Mouse (Mus musculus): ENCODE data around the gene Car5a. TPM values are rescaled to one million over a fixed set of nuclear protein-coding genes. Genes with fewer than 3 reads are reported as not detected.

Car5a gene
- polyA plus RNA-seq, 1 experiment from 2014 or later, result 3.2 TPM

- Histone ChIP-seq H3K9ac (no peak overlapping the region), H3K4me3 (replicated peaks) (no peak overlapping the region), H3K4me2 (no peak overlapping the region), H3K9me3 (replicated peaks) (no peaks in the 10 kb centered on the region), H3K36me3 (replicated peaks) (no peaks in the 10 kb centered on the region), H3K4me1 (replicated peaks) (peaks cover 5% of the 10 kb centered on the region; the same call in 1 of the 2 replicates), H3K27me3 (no peaks in the 10 kb centered on the region; the same call in 1 of the 2 replicates), H3K27ac (replicated peaks) (no peak overlapping the region)
- no peak for ATAC-seq (ENCODE audit: insufficient read depth)
- WGBS (ENCODE audit: insufficient replicate concordance), result 73% methylated on average over 14 of the region's 14 CpGs
These were observed 11.8 kb downstream of the Car5a start for GRCm38 (mm10) chr8:121932668-121933520.

GRCm38 (mm10) chr8:121932026-121932667, 12.6 kb downstream of the Car5a start:
- Histone ChIP-seq H3K9ac (no peak overlapping the region), H3K9me3 (replicated peaks) (no peaks in the 10 kb centered on the region), H3K4me1 (replicated peaks) (peaks cover 5% of the 10 kb centered on the region; the same call in 1 of the 2 replicates), H3K27me3 (no peaks in the 10 kb centered on the region; the same call in 1 of the 2 replicates), H3K4me2 (no peak overlapping the region), H3K27ac (replicated peaks) (no peak overlapping the region), H3K36me3 (replicated peaks) (no peaks in the 10 kb centered on the region), H3K4me3 (replicated peaks) (no peak overlapping the region)
- 64% methylated on average over 12 of the region's 12 CpGs for WGBS (ENCODE audit: insufficient replicate concordance)
- no peak for ATAC-seq (ENCODE audit: insufficient read depth)

- Histone ChIP-seq H3K4me1 (replicated peaks) (peaks cover 5% of the 10 kb centered on the region; the same call in 1 of the 2 replicates), H3K27me3 (no peaks in the 10 kb centered on the region; the same call in 1 of the 2 replicates), H3K9ac (no peak overlapping the region), H3K27ac (replicated peaks) (no peak overlapping the region), H3K9me3 (replicated peaks) (no peaks in the 10 kb centered on the region), H3K36me3 (replicated peaks) (no peaks in the 10 kb centered on the region), H3K4me2 (no peak overlapping the region), H3K4me3 (replicated peaks) (no peak overlapping the region)
- WGBS (ENCODE audit: insufficient replicate concordance), result 55% methylated on average over 7 of the region's 7 CpGs
- no peak for ATAC-seq (ENCODE audit: insufficient read depth)
These were observed 13.1 kb downstream of the Car5a start for GRCm38 (mm10) chr8:121931571-121931970.

- no peak overlapping the region for H3K27ac ChIP-seq (replicated peaks)
- no peaks in the 10 kb centered on the region; the same call in 1 of the 2 replicates for H3K27me3 ChIP-seq
- peaks cover 5% of the 10 kb centered on the region; the same call in 1 of the 2 replicates for H3K4me1 ChIP-seq (replicated peaks)
- no peaks in the 10 kb centered on the region for H3K9me3 ChIP-seq (replicated peaks)
- H3K4me2 ChIP-seq, result no peak overlapping the region
- WGBS (ENCODE audit: insufficient replicate concordance), result 55% methylated on average over 4 of the region's 4 CpGs
- H3K36me3 ChIP-seq (replicated peaks), result no peaks in the 10 kb centered on the region
- H3K4me3 ChIP-seq (replicated peaks), result no peak overlapping the region
- no peak for ATAC-seq (ENCODE audit: insufficient read depth)
- H3K9ac ChIP-seq, result no peak overlapping the region
These were observed 14.7 kb downstream of the Car5a start for GRCm38 (mm10) chr8:121930047-121930446.

- peak; percentile 32; the same call in 1 of the 2 replicates for ATAC-seq (ENCODE audit: insufficient read depth)
- Histone ChIP-seq H3K4me1 (replicated peaks) (no peaks in the 10 kb centered on the region), H3K9me3 (replicated peaks) (no peaks in the 10 kb centered on the region), H3K9ac (no peak overlapping the region), H3K4me3 (replicated peaks) (no peak overlapping the region), H3K27ac (replicated peaks) (no peak overlapping the region), H3K4me2 (no peak overlapping the region), H3K27me3 (no peaks in the 10 kb centered on the region; the same call in 1 of the 2 replicates), H3K36me3 (replicated peaks) (no peaks in the 10 kb centered on the region)
- 34% methylated on average over 8 of the region's 8 CpGs for WGBS (ENCODE audit: insufficient replicate concordance)
These were observed 17.4 kb downstream of the Car5a start for GRCm38 (mm10) chr8:121927316-121927715.

GRCm38 (mm10) chr8:121926266-121926665, 18.4 kb downstream of the Car5a start:
- Histone ChIP-seq H3K4me1 (replicated peaks) (no peaks in the 10 kb centered on the region), H3K9me3 (replicated peaks) (no peaks in the 10 kb centered on the region), H3K36me3 (replicated peaks) (no peaks in the 10 kb centered on the region), H3K4me2 (no peak overlapping the region), H3K4me3 (replicated peaks) (no peak overlapping the region), H3K9ac (no peak overlapping the region), H3K27me3 (no peaks in the 10 kb centered on the region; the same call in 1 of the 2 replicates), H3K27ac (replicated peaks) (no peak overlapping the region)
- ATAC-seq (ENCODE audit: insufficient read depth), result no peak
- 49% methylated on average over 8 of the region's 8 CpGs for WGBS (ENCODE audit: insufficient replicate concordance)

- Histone ChIP-seq H3K4me1 (replicated peaks) (no peaks in the 10 kb centered on the region), H3K9me3 (replicated peaks) (no peaks in the 10 kb centered on the region), H3K27ac (replicated peaks) (no peak overlapping the region), H3K27me3 (no peaks in the 10 kb centered on the region; the same call in 1 of the 2 replicates), H3K4me2 (no peak overlapping the region), H3K36me3 (replicated peaks) (no peaks in the 10 kb centered on the region), H3K9ac (no peak overlapping the region), H3K4me3 (replicated peaks) (no peak overlapping the region)
- 29% methylated on average over 10 of the region's 10 CpGs for WGBS (ENCODE audit: insufficient replicate concordance)
- ATAC-seq (ENCODE audit: insufficient read depth), result no peak
These were observed 19.1 kb downstream of the Car5a start for GRCm38 (mm10) chr8:121925624-121926023.

- H3K27ac ChIP-seq (replicated peaks), result no peak overlapping the region
- no peak overlapping the region for H3K4me2 ChIP-seq
- ATAC-seq (ENCODE audit: insufficient read depth), result no peak
- no peaks in the 10 kb centered on the region for H3K36me3 ChIP-seq (replicated peaks)
- H3K9me3 ChIP-seq (replicated peaks), result no peaks in the 10 kb centered on the region
- no peak overlapping the region for H3K9ac ChIP-seq
- H3K4me1 ChIP-seq (replicated peaks), result no peaks in the 10 kb centered on the region
- no peak overlapping the region for H3K4me3 ChIP-seq (replicated peaks)
- WGBS (ENCODE audit: insufficient replicate concordance), result 59% methylated on average over 5 of the region's 5 CpGs
- H3K27me3 ChIP-seq, result no peaks in the 10 kb centered on the region; the same call in 1 of the 2 replicates
These were observed 20.0 kb downstream of the Car5a start for GRCm38 (mm10) chr8:121924681-121925080.

- Histone ChIP-seq H3K27ac (replicated peaks) (no peak overlapping the region), H3K9ac (no peak overlapping the region), H3K4me3 (replicated peaks) (no peak overlapping the region), H3K36me3 (replicated peaks) (no peaks in the 10 kb centered on the region), H3K4me2 (no peak overlapping the region), H3K27me3 (no peaks in the 10 kb centered on the region), H3K4me1 (replicated peaks) (no peaks in the 10 kb centered on the region), H3K9me3 (replicated peaks) (no peaks in the 10 kb centered on the region)
- 54% methylated on average over 8 of the region's 8 CpGs for WGBS (ENCODE audit: insufficient replicate concordance)
- no peak for ATAC-seq (ENCODE audit: insufficient read depth)
These were observed 22.6 kb downstream of the Car5a start for GRCm38 (mm10) chr8:121922101-121922500.

- no peaks in the 10 kb centered on the region for H3K9me3 ChIP-seq (replicated peaks)
- no peaks in the 10 kb centered on the region for H3K36me3 ChIP-seq (replicated peaks)
- no peak overlapping the region for H3K9ac ChIP-seq
- no peak for ATAC-seq (ENCODE audit: insufficient read depth)
- H3K27ac ChIP-seq (replicated peaks), result no peak overlapping the region
- 68% methylated on average over 8 of the region's 8 CpGs for WGBS (ENCODE audit: insufficient replicate concordance)
- H3K4me1 ChIP-seq (replicated peaks), result no peaks in the 10 kb centered on the region
- H3K4me3 ChIP-seq (replicated peaks), result no peak overlapping the region
- no peaks in the 10 kb centered on the region for H3K27me3 ChIP-seq
- no peak overlapping the region for H3K4me2 ChIP-seq
These were observed 23.1 kb downstream of the Car5a start for GRCm38 (mm10) chr8:121921582-121921981.

- H3K4me2 ChIP-seq, result no peak overlapping the region
- no peaks in the 10 kb centered on the region for H3K4me1 ChIP-seq (replicated peaks)
- H3K4me3 ChIP-seq (replicated peaks), result no peak overlapping the region
- no peak overlapping the region for H3K9ac ChIP-seq
- H3K27ac ChIP-seq (replicated peaks), result no peak overlapping the region
- no peaks in the 10 kb centered on the region for H3K9me3 ChIP-seq (replicated peaks)
- H3K36me3 ChIP-seq (replicated peaks), result no peaks in the 10 kb centered on the region
- H3K27me3 ChIP-seq, result no peaks in the 10 kb centered on the region
- WGBS (ENCODE audit: insufficient replicate concordance), result 61% methylated on average over 3 of the region's 3 CpGs
- no peak for ATAC-seq (ENCODE audit: insufficient read depth)
These were observed 25.0 kb downstream of the Car5a start for GRCm38 (mm10) chr8:121919731-121920130.

Data from liver, embryonic 15.5 days (tissue).